Mouse (Mus musculus) stomach, embryonic 14.5 days (tissue): ENCODE data around the gene Akap8l. TPM values are rescaled to one million over a fixed set of nuclear protein-coding genes. Genes with fewer than 3 reads are reported as not detected.
A peak's percentile ranks its signal among the peaks of the same experiment; 100 is the strongest.

Experiments used
- ATAC-seq: fragments of 200-750 bp; cut with Nextera tagmentation; 2 replicates; pipeline ENCODE4 v1.8.0; 2017; ENCODE audit warnings: low read depth, moderate TSS enrichment; ENCODE audit not compliant: insufficient number of reproducible peaks, insufficient read depth, low FRiP score
- H3K27ac ChIP-seq: fragments of 300-500 bp; sonication (generic); 2 replicates; pipeline ENCODE4 v1.5.1; 2014; ENCODE audit warnings: mild to moderate bottlenecking, low read length, moderate library complexity, mixed read lengths
- H3K27me3 ChIP-seq: fragments of 300-500 bp; sonication (generic); 2 replicates; pipeline ENCODE4 v1.6.1; 2014; ENCODE audit warnings: low read length, control low read depth, mixed read lengths; ENCODE audit not compliant: control insufficient read depth, insufficient read depth
- H3K36me3 ChIP-seq: fragments of 300-500 bp; sonication (generic); 2 replicates; pipeline ENCODE4 v1.6.1; 2014; ENCODE audit warnings: mild to moderate bottlenecking, control low read depth, low read length, moderate library complexity, mixed read lengths; ENCODE audit not compliant: control insufficient read depth, insufficient read depth
- H3K4me1 ChIP-seq: fragments of 300-500 bp; sonication (generic); 2 replicates; pipeline ENCODE4 v1.6.1; 2014; ENCODE audit warnings: low read length, control low read depth, mixed read lengths; ENCODE audit not compliant: control insufficient read depth, insufficient read depth
- H3K4me2 ChIP-seq: fragments of 300-500 bp; sonication (generic); replicated peaks from 2 replicates; pipeline ENCODE4 v1.6.1; 2014; ENCODE audit warnings: low read depth, low read length, control low read depth
- H3K4me3 ChIP-seq: fragments of 300-500 bp; sonication (generic); 2 replicates; pipeline ENCODE4 v1.5.1; 2014; ENCODE audit warnings: low read depth, low read length, control low read depth
- H3K9ac ChIP-seq: fragments of 300-500 bp; sonication (generic); replicated peaks from 2 replicates; pipeline ENCODE4 v1.6.1; 2014; ENCODE audit warnings: low read depth, mild to moderate bottlenecking, control low read depth, low read length, moderate library complexity, mixed read lengths
- H3K9me3 ChIP-seq: fragments of 300-500 bp; sonication (generic); 2 replicates; pipeline ENCODE4 v1.6.1; 2016; ENCODE audit warnings: low read depth, low read length, control low read depth; ENCODE audit not compliant: control insufficient read depth
- WGBS: fragments of 180-500 bp; shearing (Covaris S2); extraction: QIAGEN DNeasy Blood & Tissue Kit; methylation state at CpG from one replicate; pipeline ENCODE4 v1.1.7; 2014; 5-methylcytosine and 5-hydroxymethylcytosine counted together
- polyA plus RNA-seq: library from polyadenylated mRNA; unstranded; fragments of >200 nt; fragmentation: Nextera tagmentation; extraction: Ambion mirVana; gene quantifications from 2 replicates; pipeline ENCODE4 v1.2.1, GENCODE M21; 2014

Gene Akap8l
- polyA plus RNA-seq, 1 experiment from 2014 or later: 88.6 TPM

- Histone ChIP-seq H3K4me1 (peaks cover 18% of the 10 kb centered on the region; the same call in 1 of the 2 replicates), H3K27me3 (no peaks in the 10 kb centered on the region), H3K4me2 (peak within 1 kb of the TSS; percentile 83), H3K4me3 (peak within 1 kb of the TSS; percentile 69), H3K9me3 (no peaks in the 10 kb centered on the region), H3K9ac (peak within 1 kb of the TSS; percentile 76), H3K27ac (peak within 1 kb of the TSS; percentile 95), H3K36me3 (peaks cover 31% of the 10 kb centered on the region)
- ATAC-seq: peak; percentile 96
- WGBS: under 1% methylated on average over 83 of the region's 83 CpGs
These were observed 29.6 kb downstream of the Akap8l start, which contains the start of gene Akap8 for GRCm38 (mm10) chr17:32320597-32321389. Gene Akap8, minus strand, starts transcription at chr17:32321238.

GRCm38 (mm10) chr17:32319950-32320349 lies 30.5 kb downstream of the Akap8l start:
- peak overlapping the region; percentile 69 for H3K4me3 ChIP-seq
- peaks cover 18% of the 10 kb centered on the region; the same call in 1 of the 2 replicates for H3K4me1 ChIP-seq
- peak overlapping the region; percentile 65 for H3K9ac ChIP-seq
- H3K9me3 ChIP-seq: no peaks in the 10 kb centered on the region
- ATAC-seq: no peak
- H3K27ac ChIP-seq: peak overlapping the region; percentile 95
- under 1% methylated on average over 7 of the region's 7 CpGs for WGBS
- no peaks in the 10 kb centered on the region for H3K27me3 ChIP-seq
- peak overlapping the region; percentile 83 for H3K4me2 ChIP-seq
- peaks cover 36% of the 10 kb centered on the region for H3K36me3 ChIP-seq

- H3K4me2 ChIP-seq: no peak overlapping the region
- H3K4me3 ChIP-seq: no peak overlapping the region
- WGBS: 89% methylated on average over 3 of the region's 3 CpGs
- no peak overlapping the region for H3K9ac ChIP-seq
- no peaks in the 10 kb centered on the region for H3K27me3 ChIP-seq
- H3K9me3 ChIP-seq: no peaks in the 10 kb centered on the region
- no peak for ATAC-seq
- peaks cover 53% of the 10 kb centered on the region for H3K36me3 ChIP-seq
- H3K27ac ChIP-seq: no peak overlapping the region
- H3K4me1 ChIP-seq: peaks cover 18% of the 10 kb centered on the region; the same call in 1 of the 2 replicates
These were observed 32.7 kb downstream of the Akap8l start for GRCm38 (mm10) chr17:32317708-32318107.

GRCm38 (mm10) chr17:32317032-32317431 lies 33.4 kb downstream of the Akap8l start:
- H3K9ac ChIP-seq: no peak overlapping the region
- H3K4me3 ChIP-seq: no peak overlapping the region
- no peaks in the 10 kb centered on the region for H3K9me3 ChIP-seq
- no peaks in the 10 kb centered on the region for H3K27me3 ChIP-seq
- 93% methylated on average over 8 of the region's 8 CpGs for WGBS
- peaks cover 60% of the 10 kb centered on the region for H3K36me3 ChIP-seq
- H3K27ac ChIP-seq: no peak overlapping the region
- H3K4me1 ChIP-seq: peaks cover 15% of the 10 kb centered on the region; the same call in 1 of the 2 replicates
- ATAC-seq: no peak
- H3K4me2 ChIP-seq: no peak overlapping the region

- H3K4me2 ChIP-seq: no peak overlapping the region
- ATAC-seq: no peak
These were observed 34.8 kb downstream of the Akap8l start for GRCm38 (mm10) chr17:32315560-32315959.

GRCm38 (mm10) chr17:32313892-32314291 lies 36.5 kb downstream of the Akap8l start:
- no peak overlapping the region for H3K4me2 ChIP-seq
- no peaks in the 10 kb centered on the region for H3K27me3 ChIP-seq
- ATAC-seq: no peak
- no peaks in the 10 kb centered on the region for H3K9me3 ChIP-seq
- no peak overlapping the region for H3K4me3 ChIP-seq
- no peak overlapping the region for H3K27ac ChIP-seq
- peaks cover 85% of the 10 kb centered on the region for H3K36me3 ChIP-seq
- 72% methylated on average over 5 of the region's 5 CpGs for WGBS
- no peak overlapping the region for H3K9ac ChIP-seq
- H3K4me1 ChIP-seq: peaks cover 4% of the 10 kb centered on the region; the same call in 1 of the 2 replicates

More at GRCm38 (mm10) chr17:32315560-32315959, 34.8 kb downstream of the Akap8l start:
- H3K9ac ChIP-seq: no peak overlapping the region
- H3K27me3 ChIP-seq: no peaks in the 10 kb centered on the region
- no peak overlapping the region for H3K4me3 ChIP-seq
- no peak overlapping the region for H3K27ac ChIP-seq
- H3K4me1 ChIP-seq: peaks cover 12% of the 10 kb centered on the region; the same call in 1 of the 2 replicates
- WGBS: 97% methylated on average over 5 of the region's 5 CpGs
- H3K9me3 ChIP-seq: no peaks in the 10 kb centered on the region
- peaks cover 68% of the 10 kb centered on the region for H3K36me3 ChIP-seq

GRCm38 (mm10) chr17:32312801-32313200 lies 37.6 kb downstream of the Akap8l start:
- Histone ChIP-seq H3K27ac (no peak overlapping the region), H3K27me3 (no peaks in the 10 kb centered on the region), H3K9me3 (no peaks in the 10 kb centered on the region), H3K4me3 (no peak overlapping the region), H3K36me3 (peaks cover 92% of the 10 kb centered on the region), H3K4me2 (no peak overlapping the region), H3K9ac (no peak overlapping the region), H3K4me1 (no peaks in the 10 kb centered on the region)
- 92% methylated on average over 8 of the region's 8 CpGs for WGBS
- ATAC-seq: no peak

GRCm38 (mm10) chr17:32307963-32308362 lies 42.4 kb downstream of the Akap8l start:
- Histone ChIP-seq H3K4me3 (no peak overlapping the region), H3K36me3 (peaks cover 90% of the 10 kb centered on the region), H3K4me2 (no peak overlapping the region), H3K4me1 (no peaks in the 10 kb centered on the region), H3K9ac (no peak overlapping the region), H3K27ac (no peak overlapping the region), H3K27me3 (no peaks in the 10 kb centered on the region), H3K9me3 (no peaks in the 10 kb centered on the region)
- no peak for ATAC-seq
- 92% methylated on average over 4 of the region's 4 CpGs for WGBS
